Comparison of ENCODE assay signal across 22 mouse cellular contexts in genomic region chr2:34154833-34155232, GRCm38 (mm10).
DNase-seq lines count a peak whose midpoint lies in the region; ATAC-seq and TF ChIP-seq lines count a peak whose summit lies in the region.
"Had no signal": no experiment of that assay in that cellular context is flagged by ENCODE, and none has a peak within 500 bp of the region (broad histone marks: within the 10 kb centered on the region; RNA-seq: fewer than 3 reads in every experiment).

No protein-coding gene starts in this region.

- DNase-seq in liver: peak; percentile 36
- no peak for DNase-seq in liver, embryonic 11.5 days (ENCODE audit: low spot score)
- DNase-seq in adrenal gland, adult 8-10 months: peak; percentile 57
- peak; percentile 47 for DNase-seq in adrenal gland, postnatal 10 days
- no peak for DNase-seq in cerebellum, adult 9-10 months
- no peak for DNase-seq in lung, postnatal 0 days (ENCODE audit: low spot score)
- DNase-seq in frontal cortex, adult 2 months (ENCODE audit: extremely low spot score in 1 of 2, low spot score in 1 of 2): no peak
- DNase-seq: cerebellum, adult 9-11 months; gastrocnemius, postnatal 14 days; heart, adult 11 months; heart, postnatal 10 days; kidney, adult 8-10 months; kidney, postnatal 14 days; lung, adult 2 months; midbrain, embryonic 14.5 days; spleen, adult 18-20 months; thymus, postnatal 25 days had no signal

- no peak for TF ChIP-seq EP300 in lung, postnatal 0 days (IDR thresholded peaks at IDR 0.05)

- no peak overlapping the region for H3K27ac ChIP-seq in liver, embryonic 11.5 days (ENCODE audit: low read depth, low read length)
- H3K27ac ChIP-seq in liver, embryonic 12.5 days: no peak overlapping the region
- H3K27ac ChIP-seq in lung, postnatal 0 days (ENCODE audit: low read length): no peak overlapping the region
- H3K27ac ChIP-seq: embryonic facial prominence, embryonic 15.5 days had no signal

- no peak overlapping the region for H3K4me3 ChIP-seq in liver, embryonic 11.5 days (ENCODE audit: low read depth, low read length)
- H3K4me3 ChIP-seq in liver, embryonic 12.5 days: no peak overlapping the region
- no peak overlapping the region for H3K4me3 ChIP-seq in lung, postnatal 0 days (ENCODE audit: low read depth, low read length)
- H3K4me3 ChIP-seq: embryonic facial prominence, embryonic 15.5 days had no signal

- H3K4me1 ChIP-seq in liver, embryonic 11.5 days (replicated peaks; ENCODE audit: control insufficient read depth, insufficient read depth, low read length): 0 out of 2 replicates have a peak, but pooled peaks cover 2% of the 10 kb centered on the region
- no peaks in the 10 kb centered on the region for H3K4me1 ChIP-seq in liver, embryonic 12.5 days
- no peaks in the 10 kb centered on the region for H3K4me1 ChIP-seq in lung, postnatal 0 days (ENCODE audit: insufficient read depth, low read depth, low read length)
- H3K4me1 ChIP-seq: embryonic facial prominence, embryonic 15.5 days had no signal

- no peaks in the 10 kb centered on the region for H3K9me3 ChIP-seq in liver, embryonic 11.5 days (ENCODE audit: control insufficient read depth, low read length)
- no peaks in the 10 kb centered on the region for H3K9me3 ChIP-seq in liver, embryonic 12.5 days (replicated peaks)
- H3K9me3 ChIP-seq in lung, postnatal 0 days (ENCODE audit: low read length): no peaks in the 10 kb centered on the region
- H3K9me3 ChIP-seq: embryonic facial prominence, embryonic 15.5 days had no signal

- H3K9ac ChIP-seq in liver, embryonic 11.5 days (ENCODE audit: low read depth, low read length): no peak overlapping the region
- H3K9ac ChIP-seq in liver, embryonic 12.5 days: no peak overlapping the region
- H3K9ac ChIP-seq in lung, postnatal 0 days (replicated peaks; ENCODE audit: low read depth): no peak overlapping the region
- H3K9ac ChIP-seq: embryonic facial prominence, embryonic 15.5 days had no signal

- ATAC-seq in liver, embryonic 11.5 days (replicated peaks; ENCODE audit: low FRiP score): no peak
- peak; percentile 46; the same call in 1 of the 2 replicates for ATAC-seq in liver, embryonic 12.5 days
- no peak for ATAC-seq in lung, postnatal 0 days
- ATAC-seq: activated CD4-positive, CD25-positive, alpha-beta regulatory T cell, adult 4 months; forebrain, embryonic 14.5 days had no signal

- H3K27me3 ChIP-seq in liver, embryonic 11.5 days (replicated peaks; ENCODE audit: control insufficient read depth, insufficient read depth, low read length): no peaks in the 10 kb centered on the region; the same call in 1 of the 2 replicates
- no peaks in the 10 kb centered on the region for H3K27me3 ChIP-seq in liver, embryonic 12.5 days (replicated peaks)
- H3K27me3 ChIP-seq in lung, postnatal 0 days (replicated peaks; ENCODE audit: insufficient read depth, low read length): no peaks in the 10 kb centered on the region
- H3K27me3 ChIP-seq: embryonic facial prominence, embryonic 15.5 days had no signal

- no peaks in the 10 kb centered on the region for H3K36me3 ChIP-seq in liver, embryonic 11.5 days (ENCODE audit: control insufficient read depth, insufficient read depth, low read length)
- no peaks in the 10 kb centered on the region for H3K36me3 ChIP-seq in liver, embryonic 12.5 days
- H3K36me3 ChIP-seq in lung, postnatal 0 days (ENCODE audit: insufficient read depth, low read length): no peaks in the 10 kb centered on the region
- H3K36me3 ChIP-seq: embryonic facial prominence, embryonic 15.5 days had no signal

- WGBS in liver, embryonic 11.5 days: 63% methylated on average over 5 of the region's 5 CpGs
- WGBS in liver, embryonic 12.5 days (ENCODE audit: insufficient replicate concordance): 56% methylated on average over 5 of the region's 5 CpGs
- WGBS in lung, postnatal 0 days: 63% methylated on average over 5 of the region's 5 CpGs

- H3K4me2 ChIP-seq in liver, embryonic 11.5 days: no peak overlapping the region
- no peak overlapping the region for H3K4me2 ChIP-seq in liver, embryonic 12.5 days
- no peak overlapping the region for H3K4me2 ChIP-seq in lung, postnatal 0 days (replicated peaks; ENCODE audit: low read depth, low read length)
- H3K4me2 ChIP-seq: embryonic facial prominence, embryonic 15.5 days; heart, embryonic 11.5 days had no signal

- no peak for TF ChIP-seq CTCF in lung, postnatal 0 days (IDR thresholded peaks at IDR 0.05)

Comparison
In these comparisons a context has a peak if more than half of its experiments do, and no peak if none do; other contexts are left out.
1. DNase-seq: peak in liver (single experiment), adrenal gland, adult 8-10 months (single experiment) and adrenal gland, postnatal 10 days (single experiment); none in liver, embryonic 11.5 days (single experiment), cerebellum, adult 9-10 months (single experiment), lung, postnatal 0 days (single experiment) and frontal cortex, adult 2 months (0 of 2).